Mouse (Mus musculus) lung, embryonic 16.5 days (tissue): ENCODE results near the gene Cmas. TPM values are rescaled to one million over a fixed set of nuclear protein-coding genes. Genes with fewer than 3 reads are reported as not detected.

Experiments used
- ATAC-seq: fragments of 200-750 bp; cut with Nextera tagmentation; 2 replicates; pipeline ENCODE4 v1.8.0; 2017; ENCODE audit warnings: low read depth, mild to moderate bottlenecking, moderate library complexity
- H3K27ac ChIP-seq: fragments of 300-500 bp; sonication (generic); 2 replicates; pipeline ENCODE4 v1.5.1; 2014; ENCODE audit warnings: mild to moderate bottlenecking, control low read depth, low read length
- H3K27me3 ChIP-seq: fragments of 300-500 bp; sonication (generic); 2 replicates; pipeline ENCODE4 v1.6.1; 2014; ENCODE audit warnings: low read depth, low read length, mixed read lengths; ENCODE audit not compliant: control insufficient read depth, insufficient read depth
- H3K36me3 ChIP-seq: fragments of 300-500 bp; sonication (generic); 2 replicates; pipeline ENCODE4 v1.6.1; 2014; ENCODE audit warnings: low read length; ENCODE audit not compliant: control insufficient read depth, insufficient read depth
- H3K4me1 ChIP-seq: fragments of 300-500 bp; sonication (generic); replicated peaks from 2 replicates; pipeline ENCODE4 v1.6.1; 2014; ENCODE audit warnings: low read length, mixed read lengths; ENCODE audit not compliant: control insufficient read depth, insufficient read depth
- H3K4me2 ChIP-seq: fragments of 300-500 bp; sonication (generic); 2 replicates; pipeline ENCODE4 v1.6.1; 2014; ENCODE audit warnings: low read depth, low read length, control low read depth
- H3K4me3 ChIP-seq: fragments of 300-500 bp; sonication (generic); 2 replicates; pipeline ENCODE4 v1.5.1; 2014; ENCODE audit warnings: mild to moderate bottlenecking, low read length, control low read depth
- H3K9ac ChIP-seq: fragments of 300-500 bp; sonication (generic); 2 replicates; pipeline ENCODE4 v1.6.1; 2014; ENCODE audit warnings: low read length, control low read depth
- H3K9me3 ChIP-seq: fragments of 300-500 bp; sonication (generic); 2 replicates; pipeline ENCODE4 v1.6.1; 2016; ENCODE audit warnings: low read length; ENCODE audit not compliant: control insufficient read depth
- WGBS: fragments of 180-500 bp; shearing (Covaris S2); extraction: QIAGEN DNeasy Blood & Tissue Kit; methylation state at CpG from one replicate; pipeline ENCODE4 v1.1.7; 2014; 5-methylcytosine and 5-hydroxymethylcytosine counted together
- polyA plus RNA-seq: library from polyadenylated mRNA; unstranded; fragments of >200 nt; fragmentation: Nextera tagmentation; extraction: Ambion mirVana; gene quantifications from 2 replicates; pipeline ENCODE4 v1.2.1, GENCODE M21; 2015

Cmas gene
- polyA plus RNA-seq, 1 experiment from 2014 or later = 65.1 TPM

- 20% methylated on average over 6 of the region's 6 CpGs for WGBS
- H3K9me3 ChIP-seq = no peaks in the 10 kb centered on the region
- H3K4me1 ChIP-seq = no peaks in the 10 kb centered on the region
- no peaks in the 10 kb centered on the region for H3K27me3 ChIP-seq
- no peak overlapping the region for H3K4me2 ChIP-seq
- H3K27ac ChIP-seq = no peak overlapping the region
- no peak for ATAC-seq
- H3K4me3 ChIP-seq = no peak overlapping the region
- H3K9ac ChIP-seq = no peak overlapping the region
- H3K36me3 ChIP-seq = no peaks in the 10 kb centered on the region
Observed at GRCm38 (mm10) chr6:142809373-142810098, 53.0 kb downstream of the Cmas start.

GRCm38 (mm10) chr6:142810239-142810638 is 53.8 kb downstream of the Cmas start:
- no peaks in the 10 kb centered on the region for H3K27me3 ChIP-seq
- H3K4me3 ChIP-seq = no peak overlapping the region
- H3K36me3 ChIP-seq = no peaks in the 10 kb centered on the region
- H3K27ac ChIP-seq = no peak overlapping the region
- H3K4me1 ChIP-seq = no peaks in the 10 kb centered on the region
- no peak for ATAC-seq
- H3K9me3 ChIP-seq = no peaks in the 10 kb centered on the region
- no peak overlapping the region for H3K4me2 ChIP-seq
- no peak overlapping the region for H3K9ac ChIP-seq
- WGBS = 60% methylated on average over 6 of the region's 6 CpGs

GRCm38 (mm10) chr6:142812969-142813368 is 56.5 kb downstream of the Cmas start:
- ATAC-seq = no peak
- H3K4me3 ChIP-seq = no peak overlapping the region
- no peaks in the 10 kb centered on the region for H3K36me3 ChIP-seq
- no peak overlapping the region for H3K9ac ChIP-seq
- 70% methylated on average over 5 of the region's 5 CpGs for WGBS
- H3K9me3 ChIP-seq = no peaks in the 10 kb centered on the region
- no peak overlapping the region for H3K27ac ChIP-seq
- no peaks in the 10 kb centered on the region for H3K27me3 ChIP-seq
- no peak overlapping the region for H3K4me2 ChIP-seq
- no peaks in the 10 kb centered on the region for H3K4me1 ChIP-seq

- Histone ChIP-seq H3K4me1 (no peaks in the 10 kb centered on the region), H3K4me3 (no peak overlapping the region), H3K9ac (no peak overlapping the region), H3K36me3 (no peaks in the 10 kb centered on the region), H3K27ac (no peak overlapping the region), H3K4me2 (peak overlapping the region; percentile 69), H3K27me3 (no peaks in the 10 kb centered on the region), H3K9me3 (no peaks in the 10 kb centered on the region)
- 44% methylated on average over 10 of the region's 10 CpGs for WGBS
- ATAC-seq = no peak
Observed at GRCm38 (mm10) chr6:142814011-142814410, 57.5 kb downstream of the Cmas start.

GRCm38 (mm10) chr6:142814495-142814921 is 58.0 kb downstream of the Cmas start:
- H3K36me3 ChIP-seq = no peaks in the 10 kb centered on the region
- H3K27me3 ChIP-seq = no peaks in the 10 kb centered on the region
- H3K9me3 ChIP-seq = no peaks in the 10 kb centered on the region
- ATAC-seq = peak; percentile 59; the same call in 1 of the 2 replicates
- no peak overlapping the region for H3K27ac ChIP-seq
- WGBS = 3% methylated on average over 15 of the region's 15 CpGs
- H3K4me2 ChIP-seq = peak overlapping the region; percentile 69
- peak overlapping the region; percentile 47 for H3K4me3 ChIP-seq
- H3K9ac ChIP-seq = peak overlapping the region; percentile 55
- H3K4me1 ChIP-seq = no peaks in the 10 kb centered on the region

- H3K9ac ChIP-seq = no peak overlapping the region
- 0 out of 2 replicates have a peak, but pooled peaks have one; percentile 16 for ATAC-seq
- H3K36me3 ChIP-seq = no peaks in the 10 kb centered on the region
- WGBS = 59% methylated on average over 3 of the region's 3 CpGs
- H3K27ac ChIP-seq = no peak overlapping the region
- H3K9me3 ChIP-seq = no peaks in the 10 kb centered on the region
- no peaks in the 10 kb centered on the region for H3K4me1 ChIP-seq
- no peak overlapping the region for H3K4me2 ChIP-seq
- H3K27me3 ChIP-seq = no peaks in the 10 kb centered on the region
- H3K4me3 ChIP-seq = no peak overlapping the region
Observed at GRCm38 (mm10) chr6:142815513-142815912, 59.0 kb downstream of the Cmas start.

- Histone ChIP-seq H3K4me2 (no peak overlapping the region), H3K27ac (no peak overlapping the region), H3K4me1 (no peaks in the 10 kb centered on the region), H3K9ac (no peak overlapping the region), H3K9me3 (no peaks in the 10 kb centered on the region), H3K36me3 (no peaks in the 10 kb centered on the region), H3K4me3 (no peak overlapping the region), H3K27me3 (no peaks in the 10 kb centered on the region)
- WGBS = 95% methylated on average over 10 of the region's 10 CpGs
- ATAC-seq = no peak
Observed at GRCm38 (mm10) chr6:142818306-142818705, 61.8 kb downstream of the Cmas start.

GRCm38 (mm10) chr6:142823008-142823787 is 66.7 kb downstream of the Cmas start:
- Histone ChIP-seq H3K4me1 (no peaks in the 10 kb centered on the region), H3K4me2 (no peak overlapping the region), H3K9ac (no peak overlapping the region), H3K9me3 (no peaks in the 10 kb centered on the region), H3K4me3 (no peak overlapping the region), H3K27ac (no peak overlapping the region), H3K27me3 (no peaks in the 10 kb centered on the region), H3K36me3 (no peaks in the 10 kb centered on the region)
- 61% methylated on average over 5 of the region's 5 CpGs for WGBS
- no peak for ATAC-seq
